Mouse (Mus musculus) midbrain, postnatal 0 days (tissue): Measurements from ENCODE around the gene Tgfbi. TPM values are rescaled to one million over a fixed set of nuclear protein-coding genes. Genes with fewer than 3 reads are reported as not detected.

ENCODE experiments used
- ATAC-seq: fragments of 200-750 bp; cut with Nextera tagmentation; 2 replicates; pipeline ENCODE4 v1.8.0; 2017; ENCODE audit warnings: moderate number of reproducible peaks, mild to moderate bottlenecking, moderate TSS enrichment, moderate library complexity; ENCODE audit not compliant: low FRiP score
- DNase-seq: peaks from one replicate; pipeline ENCODE4 v3.0.0-alpha.2; 2015; ENCODE audit warnings: low spot score
- H3K27ac ChIP-seq: fragments of 300-500 bp; sonication (generic); 2 replicates; pipeline ENCODE4 v1.5.1; 2014; ENCODE audit warnings: low read depth, mild to moderate bottlenecking, low read length, mixed read lengths
- H3K27me3 ChIP-seq: fragments of 300-500 bp; sonication (generic); 2 replicates; pipeline ENCODE4 v1.6.1; 2014; ENCODE audit warnings: low read length, control low read depth, mixed read lengths; ENCODE audit not compliant: insufficient read depth
- H3K36me3 ChIP-seq: fragments of 300-500 bp; sonication (generic); 2 replicates; pipeline ENCODE4 v1.6.1; 2014; ENCODE audit warnings: low read length, control low read depth, mixed read lengths; ENCODE audit not compliant: insufficient read depth
- H3K4me1 ChIP-seq: fragments of 300-500 bp; sonication (generic); 2 replicates; pipeline ENCODE4 v1.6.1; 2014; ENCODE audit warnings: mild to moderate bottlenecking, control low read depth, antibody characterized with exemption, low read length, mixed read lengths; ENCODE audit not compliant: insufficient read depth
- H3K4me2 ChIP-seq: fragments of 300-500 bp; sonication (generic); 2 replicates; pipeline ENCODE4 v1.6.1; 2014; ENCODE audit warnings: low read depth, mild to moderate bottlenecking, low read length, mixed read lengths; ENCODE audit not compliant: poor library complexity, severe bottlenecking
- H3K4me3 ChIP-seq: fragments of 300-500 bp; sonication (generic); 2 replicates; pipeline ENCODE4 v1.5.1; 2014; ENCODE audit warnings: low read depth, mild to moderate bottlenecking, low read length, moderate library complexity
- H3K9ac ChIP-seq: fragments of 300-500 bp; sonication (generic); replicated peaks from 2 replicates; pipeline ENCODE4 v1.6.1; 2014; ENCODE audit warnings: mild to moderate bottlenecking, low read length, moderate library complexity, mixed read lengths; ENCODE audit not compliant: poor library complexity, severe bottlenecking
- H3K9me3 ChIP-seq: fragments of 300-500 bp; sonication (generic); 2 replicates; pipeline ENCODE4 v1.6.1; 2016; ENCODE audit warnings: low read length, control low read depth
- CTCF ChIP-seq: IDR thresholded peaks from 2 replicates; pipeline ENCODE4 v1.5.1; 2016; ENCODE audit warnings: antibody characterized with exemption, mild to moderate bottlenecking
- WGBS: fragments of 180-500 bp; shearing (Covaris S2); extraction: QIAGEN DNeasy Blood & Tissue Kit; methylation state at CpG from one replicate; pipeline ENCODE4 v1.1.7; 2014; 5-methylcytosine and 5-hydroxymethylcytosine counted together
- polyA plus RNA-seq: library from polyadenylated mRNA; unstranded; fragments of >200 nt; fragmentation: Nextera tagmentation; extraction: Ambion mirVana; gene quantifications from 2 replicates; pipeline ENCODE4 v1.2.1, GENCODE M21; 2015
- total RNA-seq: library from RNA; depleted of rRNA; stranded (reverse); fragments of >200 nt; gene quantifications from 2 replicates; pipeline ENCODE4 v1.2.3, GENCODE M21; 2014

The Tgfbi gene
- total and polyA plus RNA-seq, 2 experiments from 2014 or later: 3.4 to 7.5 TPM

GRCm38 (mm10) chr13:56615864-56616263 is 6.5 kb downstream of the Tgfbi start:
- no peaks in the 10 kb centered on the region for H3K36me3 ChIP-seq
- peaks cover 11% of the 10 kb centered on the region for H3K27me3 ChIP-seq
- DNase-seq: peak; percentile 84
- no peak overlapping the region for H3K4me2 ChIP-seq
- no peak overlapping the region for H3K4me3 ChIP-seq
- H3K9ac ChIP-seq: no peak overlapping the region
- H3K27ac ChIP-seq: no peak overlapping the region
- ATAC-seq: no peak
- H3K4me1 ChIP-seq: no peaks in the 10 kb centered on the region
- 65% methylated on average over 9 of the region's 9 CpGs for WGBS
- H3K9me3 ChIP-seq: no peaks in the 10 kb centered on the region
- TF ChIP-seq CTCF: peak; percentile 65

- TF ChIP-seq CTCF: no peak
- no peak for ATAC-seq
These were observed 7.1 kb downstream of the Tgfbi start for GRCm38 (mm10) chr13:56616386-56616785.

GRCm38 (mm10) chr13:56617197-56617596 is 7.9 kb downstream of the Tgfbi start:
- ATAC-seq: no peak
- H3K4me1 ChIP-seq: no peaks in the 10 kb centered on the region
- no peaks in the 10 kb centered on the region for H3K36me3 ChIP-seq
- no peaks in the 10 kb centered on the region for H3K9me3 ChIP-seq
- H3K27me3 ChIP-seq: no peaks in the 10 kb centered on the region
- H3K4me3 ChIP-seq: no peak overlapping the region
- DNase-seq: no peak
- H3K4me2 ChIP-seq: no peak overlapping the region
- TF ChIP-seq CTCF: no peak
- 86% methylated on average over 2 of the region's 2 CpGs for WGBS
- H3K9ac ChIP-seq: no peak overlapping the region
- H3K27ac ChIP-seq: no peak overlapping the region

More at GRCm38 (mm10) chr13:56616386-56616785, 7.1 kb downstream of the Tgfbi start:
- no peaks in the 10 kb centered on the region for H3K36me3 ChIP-seq
- H3K4me3 ChIP-seq: no peak overlapping the region
- peaks cover 5% of the 10 kb centered on the region; the same call in 1 of the 2 replicates for H3K27me3 ChIP-seq
- no peak for DNase-seq
- H3K4me2 ChIP-seq: no peak overlapping the region
- H3K9ac ChIP-seq: no peak overlapping the region
- H3K9me3 ChIP-seq: no peaks in the 10 kb centered on the region
- no peak overlapping the region for H3K27ac ChIP-seq
- 80% methylated on average over 7 of the region's 7 CpGs for WGBS
- H3K4me1 ChIP-seq: no peaks in the 10 kb centered on the region

- Histone ChIP-seq H3K9ac (no peak overlapping the region), H3K36me3 (no peaks in the 10 kb centered on the region), H3K27ac (no peak overlapping the region), H3K4me1 (no peaks in the 10 kb centered on the region), H3K4me3 (no peak overlapping the region), H3K4me2 (no peak overlapping the region), H3K27me3 (no peaks in the 10 kb centered on the region), H3K9me3 (no peaks in the 10 kb centered on the region)
- ATAC-seq (no peak), DNase-seq (no peak)
- no peak for TF ChIP-seq CTCF
- 55% methylated on average over 8 of the region's 8 CpGs for WGBS
These were observed 13.0 kb downstream of the Tgfbi start for GRCm38 (mm10) chr13:56622201-56622757.

GRCm38 (mm10) chr13:56626524-56626923 is 17.2 kb downstream of the Tgfbi start:
- Histone ChIP-seq H3K27ac (no peak overlapping the region), H3K4me3 (no peak overlapping the region), H3K9ac (no peak overlapping the region), H3K36me3 (no peaks in the 10 kb centered on the region), H3K27me3 (no peaks in the 10 kb centered on the region), H3K4me2 (no peak overlapping the region), H3K4me1 (no peaks in the 10 kb centered on the region), H3K9me3 (no peaks in the 10 kb centered on the region)
- DNase-seq (no peak), ATAC-seq (no peak)
- 83% methylated on average over 6 of the region's 6 CpGs for WGBS
- no peak for TF ChIP-seq CTCF

- H3K9me3 ChIP-seq: no peaks in the 10 kb centered on the region
- no peak overlapping the region for H3K4me3 ChIP-seq
- DNase-seq: no peak
- ATAC-seq: no peak
- no peak overlapping the region for H3K27ac ChIP-seq
- 89% methylated on average over 4 of the region's 4 CpGs for WGBS
- no peak overlapping the region for H3K9ac ChIP-seq
- no peak overlapping the region for H3K4me2 ChIP-seq
- no peaks in the 10 kb centered on the region for H3K36me3 ChIP-seq
- no peaks in the 10 kb centered on the region for H3K4me1 ChIP-seq
- TF ChIP-seq CTCF: no peak
- H3K27me3 ChIP-seq: no peaks in the 10 kb centered on the region
These were observed 20.8 kb downstream of the Tgfbi start for GRCm38 (mm10) chr13:56630081-56630480.
